29 mouse cellular contexts compared by ENCODE assay signal in the genomic region with DNA sequence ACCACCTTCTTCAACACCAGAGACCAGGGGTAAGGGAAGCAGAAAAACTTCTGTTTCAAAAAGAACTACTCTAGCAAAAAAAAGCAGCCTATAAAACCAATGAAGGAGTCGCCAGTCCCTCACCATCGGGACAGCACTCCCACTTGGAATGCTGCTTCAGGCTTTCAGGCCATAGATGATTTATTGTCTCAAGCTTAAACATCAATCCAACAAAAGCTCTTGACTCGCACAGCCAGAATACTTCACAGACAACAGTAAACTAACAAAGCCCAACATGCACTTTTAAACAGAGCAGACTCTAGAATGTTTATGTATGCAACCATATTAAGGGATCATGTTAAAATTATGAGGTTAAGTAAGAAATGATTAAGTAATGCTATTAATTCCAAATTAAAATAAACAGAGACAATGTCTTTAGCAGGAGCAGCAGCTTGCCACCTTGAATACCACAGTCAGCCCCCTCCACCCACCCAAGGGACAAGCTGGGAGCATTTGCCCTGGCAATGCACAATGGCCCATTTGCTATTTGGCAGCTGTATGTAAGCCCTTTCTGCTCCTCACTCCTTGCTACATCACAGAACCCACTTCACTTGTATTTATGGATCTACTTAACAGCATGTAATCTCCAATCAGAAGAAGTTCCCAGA. TPM values are rescaled to one million over a fixed set of nuclear protein-coding genes. Genes with fewer than 3 reads are reported as not detected.
DNase-seq lines count a peak whose midpoint lies in the region; ATAC-seq and TF ChIP-seq lines count a peak whose summit lies in the region.
"Had no signal": no experiment of that assay in that cellular context is flagged by ENCODE, and none has a peak within 500 bp of the region (broad histone marks: within the 10 kb centered on the region; RNA-seq: fewer than 3 reads in every experiment).

No protein-coding gene starts in this region.

- no peak overlapping the region for H3K4me2 ChIP-seq in embryonic facial prominence, embryonic 13.5 days
- no peak overlapping the region for H3K4me2 ChIP-seq in kidney, embryonic 15.5 days
- no peak overlapping the region for H3K4me2 ChIP-seq in lung, embryonic 14.5 days
- H3K4me2 ChIP-seq: forebrain, embryonic 12.5 days; hindbrain, embryonic 15.5 days had no signal

- no peak for TF ChIP-seq CTCF in lung, embryonic 14.5 days (IDR thresholded peaks at IDR 0.05; ENCODE audit: low read depth)

- H3K4me1 ChIP-seq in embryonic facial prominence, embryonic 13.5 days, result peaks cover 50% of the 10 kb centered on the region
- H3K4me1 ChIP-seq in embryonic facial prominence, embryonic 10.5 days, result peaks cover 60% of the 10 kb centered on the region
- H3K4me1 ChIP-seq in kidney, embryonic 15.5 days, result peaks cover 52% of the 10 kb centered on the region
- 0 out of 2 replicates have a peak, but pooled peaks cover 9% of the 10 kb centered on the region for H3K4me1 ChIP-seq in lung, embryonic 14.5 days (ENCODE audit: insufficient read depth)

- H3K9ac ChIP-seq in embryonic facial prominence, embryonic 13.5 days, result 0 out of 2 replicates have a peak overlapping the region, but pooled peaks have one; percentile 21
- H3K9ac ChIP-seq in kidney, embryonic 15.5 days, result no peak overlapping the region
- H3K9ac ChIP-seq in lung, embryonic 14.5 days, result no peak overlapping the region
- H3K9ac ChIP-seq: forebrain, embryonic 12.5 days; hindbrain, embryonic 15.5 days; liver, embryonic 14.5 days had no signal

- 60% methylated on average over 3 of the region's 3 CpGs for WGBS in embryonic facial prominence, embryonic 13.5 days
- WGBS in embryonic facial prominence, embryonic 10.5 days, result 79% methylated on average over 3 of the region's 3 CpGs
- 20% methylated on average over 3 of the region's 3 CpGs for WGBS in kidney, embryonic 15.5 days
- 17% methylated on average over 3 of the region's 3 CpGs for WGBS in lung, embryonic 14.5 days

- H3K27me3 ChIP-seq in embryonic facial prominence, embryonic 13.5 days, result no peaks in the 10 kb centered on the region
- no peaks in the 10 kb centered on the region for H3K27me3 ChIP-seq in embryonic facial prominence, embryonic 10.5 days (replicated peaks; ENCODE audit: low read depth, poor library complexity, severe bottlenecking)
- no peaks in the 10 kb centered on the region for H3K27me3 ChIP-seq in kidney, embryonic 15.5 days
- no peaks in the 10 kb centered on the region for H3K27me3 ChIP-seq in lung, embryonic 14.5 days (ENCODE audit: insufficient read depth, low read length)
- H3K27me3 ChIP-seq: CH12.LX; forebrain, embryonic 12.5 days; hindbrain, embryonic 15.5 days; Patski had no signal

- no peak for DNase-seq in embryonic facial prominence, embryonic 10.5 days (ENCODE audit: low spot score)
- DNase-seq in kidney, adult 9 months, result no peak
- DNase-seq in lung, embryonic 14.5 days, result peak; percentile 41
- DNase-seq in lung, postnatal 25 days (ENCODE audit: low spot score), result no peak
- DNase-seq in adipocyte (ENCODE audit: low spot score), result peak; percentile 34
- no peak for DNase-seq in left cerebral cortex, adult 8-10 months (ENCODE audit: low spot score in 2 of 2)
- DNase-seq: cerebellum, adult 11-12 months; cerebellum, adult 9-11 months; embryo, embryonic 11 days; gastrocnemius, postnatal 10 days; heart, postnatal 36 days; kidney, adult 8-10 months; layer of hippocampus, adult 9-11 months; liver; lung, adult 2 months; lung, postnatal 14 days; right cerebral cortex, postnatal 25 days; thymus, adult 2 months had no signal

- no peaks in the 10 kb centered on the region for H3K9me3 ChIP-seq in embryonic facial prominence, embryonic 13.5 days
- no peaks in the 10 kb centered on the region for H3K9me3 ChIP-seq in embryonic facial prominence, embryonic 10.5 days
- H3K9me3 ChIP-seq in kidney, embryonic 15.5 days (replicated peaks), result no peaks in the 10 kb centered on the region
- no peaks in the 10 kb centered on the region for H3K9me3 ChIP-seq in lung, embryonic 14.5 days (ENCODE audit: low read depth, low read length)
- H3K9me3 ChIP-seq: forebrain, embryonic 12.5 days; hindbrain, embryonic 15.5 days; midbrain, embryonic 10.5 days had no signal

- H3K36me3 ChIP-seq in embryonic facial prominence, embryonic 13.5 days, result no peaks in the 10 kb centered on the region
- peaks cover 9% of the 10 kb centered on the region; the same call in 1 of the 2 replicates for H3K36me3 ChIP-seq in embryonic facial prominence, embryonic 10.5 days (replicated peaks)
- H3K36me3 ChIP-seq in kidney, embryonic 15.5 days, result no peaks in the 10 kb centered on the region
- H3K36me3 ChIP-seq in lung, embryonic 14.5 days (ENCODE audit: insufficient read depth), result no peaks in the 10 kb centered on the region
- H3K36me3 ChIP-seq: forebrain, embryonic 12.5 days; hindbrain, embryonic 15.5 days had no signal

- no peak overlapping the region; the same call in 1 of the 2 replicates for H3K27ac ChIP-seq in embryonic facial prominence, embryonic 13.5 days
- no peak overlapping the region for H3K27ac ChIP-seq in embryonic facial prominence, embryonic 10.5 days (replicated peaks)
- peak overlapping the region; percentile 10; the same call in 1 of the 2 replicates for H3K27ac ChIP-seq in kidney, embryonic 15.5 days
- H3K27ac ChIP-seq in lung, embryonic 14.5 days (ENCODE audit: low read depth), result 0 out of 2 replicates have a peak overlapping the region, but pooled peaks have one; percentile 13
- H3K27ac ChIP-seq: forebrain, embryonic 12.5 days; hindbrain, embryonic 15.5 days; liver, embryonic 14.5 days had no signal

- no peak overlapping the region for H3K4me3 ChIP-seq in embryonic facial prominence, embryonic 13.5 days
- no peak overlapping the region for H3K4me3 ChIP-seq in embryonic facial prominence, embryonic 10.5 days
- no peak overlapping the region for H3K4me3 ChIP-seq in kidney, embryonic 15.5 days (replicated peaks)
- H3K4me3 ChIP-seq in lung, embryonic 14.5 days (ENCODE audit: low read depth, low read length), result no peak overlapping the region
- H3K4me3 ChIP-seq: erythroblast, embryonic 14.5 days; forebrain, embryonic 12.5 days; hindbrain, embryonic 15.5 days; midbrain, embryonic 10.5 days; myocyte had no signal

- no peak for ATAC-seq in embryonic facial prominence, embryonic 13.5 days (ENCODE audit: insufficient number of reproducible peaks, insufficient read depth, low FRiP score, low TSS enrichment, low read depth)
- ATAC-seq in kidney, embryonic 15.5 days (replicated peaks; ENCODE audit: low FRiP score), result no peak; the same call in 1 of the 2 replicates
- no peak for ATAC-seq in lung, embryonic 14.5 days (ENCODE audit: insufficient read depth)
- ATAC-seq: inflammation-experienced regulatory T-cells, adult 6 months; Patski had no signal

RNA-seq across cellular contexts. Expression of a gene that starts 21.1 kb away (rescaled TPM):
- 34.6 and 34.7 TPM in 2 replicates for polyA plus RNA-seq in embryonic facial prominence, embryonic 13.5 days (2015; fragmentation: Nextera tagmentation; extraction: Ambion mirVana)
- 20.8 and 21.6 TPM in 2 replicates for polyA plus RNA-seq in embryonic facial prominence, embryonic 10.5 days (2016; fragmentation: Nextera tagmentation; extraction: Ambion mirVana)
- 16.6 and 18.1 TPM in 2 replicates for polyA plus RNA-seq in kidney, embryonic 15.5 days (2015; fragmentation: Nextera tagmentation; extraction: Ambion mirVana)
- 17.4 and 20.2 TPM in 2 replicates for polyA plus RNA-seq in lung, embryonic 14.5 days (2014; fragmentation: Nextera tagmentation; extraction: Ambion mirVana)
- total RNA-seq in left cerebral cortex, adult 8-10 months (2022), result 10 to 100 TPM; 81.5 to 98.0 (median 88.2) TPM

Comparison
In these comparisons a context has a peak if more than half of its experiments do, and no peak if none do; other contexts are left out.
1. DNase-seq: peak in lung, embryonic 14.5 days (single experiment) and adipocyte (single experiment); none in embryonic facial prominence, embryonic 10.5 days (single experiment), kidney, adult 9 months (single experiment), lung, postnatal 25 days (single experiment) and left cerebral cortex, adult 8-10 months (0 of 2).
2. H3K27ac ChIP-seq: peak in kidney, embryonic 15.5 days (single experiment) and lung, embryonic 14.5 days (single experiment); none in embryonic facial prominence, embryonic 13.5 days (single experiment) and embryonic facial prominence, embryonic 10.5 days (single experiment).